Mouse (Mus musculus): Measurements from ENCODE around the gene Nfib. TPM values are rescaled to one million over a fixed set of nuclear protein-coding genes. Genes with fewer than 3 reads are reported as not detected.

Gene Nfib
- polyA plus RNA-seq, 1 experiment from 2014 or later, result 32.3 TPM

DNA sequence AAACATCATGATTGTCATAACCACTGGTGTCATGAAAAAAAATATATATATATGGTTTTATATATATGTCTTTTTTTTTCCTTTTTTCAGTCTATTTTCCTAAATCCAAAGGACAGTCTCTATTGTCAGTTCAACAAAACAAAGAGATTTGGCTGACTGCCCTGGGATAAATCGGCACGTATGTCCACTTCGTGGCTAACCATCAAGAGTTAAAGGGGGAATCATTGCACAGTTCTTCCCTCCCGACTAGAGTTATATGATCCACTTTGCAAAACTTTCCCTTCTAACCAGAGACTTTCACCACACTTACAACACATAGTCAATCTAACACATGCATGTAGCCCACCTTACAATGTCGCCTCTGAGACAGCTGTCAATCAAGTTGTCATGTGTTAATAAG is 209.2 kb downstream of the Nfib start:
- Histone ChIP-seq H3K4me2 (ENCODE audit: low read depth, low read length) (no peak overlapping the region), H3K4me1 (ENCODE audit: control insufficient read depth, insufficient read depth, low read length) (peaks cover 26% of the 10 kb centered on the region), H3K9me3 (ENCODE audit: control insufficient read depth, low read length) (no peaks in the 10 kb centered on the region), H3K36me3 (ENCODE audit: control insufficient read depth, insufficient read depth, low read length) (0 out of 2 replicates have a peak, but pooled peaks cover 11% of the 10 kb centered on the region), H3K27ac (ENCODE audit: low read length) (no peak overlapping the region), H3K27me3 (replicated peaks; ENCODE audit: control insufficient read depth, insufficient read depth, low read length) (no peaks in the 10 kb centered on the region), H3K9ac (ENCODE audit: low read depth, low read length) (no peak overlapping the region), H3K4me3 (ENCODE audit: low read length) (no peak overlapping the region)
- ATAC-seq, result no peak
- 64% methylated on average over 5 of the region's 5 CpGs for WGBS

DNA sequence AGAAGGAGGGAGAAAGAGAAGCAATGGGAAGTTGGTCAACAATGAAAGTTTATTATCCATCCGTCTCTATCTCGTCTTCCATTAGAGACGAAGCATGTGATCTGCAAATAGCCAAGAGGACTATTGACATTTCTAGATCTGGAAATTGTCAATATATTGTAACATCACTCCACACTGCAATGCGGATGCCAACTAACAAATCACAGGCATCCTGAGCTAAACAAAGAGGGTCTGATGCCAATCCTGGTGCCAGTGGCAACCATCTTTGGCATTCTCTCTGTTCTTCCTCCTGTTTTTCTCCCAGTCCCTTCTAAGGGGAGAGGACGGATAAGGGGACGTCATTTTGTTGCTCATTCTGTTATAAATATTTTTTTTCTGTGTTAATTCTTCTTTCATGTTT is 209.9 kb downstream of the Nfib start:
- H3K4me3 ChIP-seq (ENCODE audit: low read length), result no peak overlapping the region
- WGBS, result 83% methylated on average over 6 of the region's 6 CpGs
- no peaks in the 10 kb centered on the region for H3K9me3 ChIP-seq (ENCODE audit: control insufficient read depth, low read length)
- H3K27me3 ChIP-seq (replicated peaks; ENCODE audit: control insufficient read depth, insufficient read depth, low read length), result no peaks in the 10 kb centered on the region
- no peak overlapping the region for H3K27ac ChIP-seq (ENCODE audit: low read length)
- H3K9ac ChIP-seq (ENCODE audit: low read depth, low read length), result no peak overlapping the region
- H3K4me2 ChIP-seq (ENCODE audit: low read depth, low read length), result no peak overlapping the region
- 0 out of 2 replicates have a peak, but pooled peaks cover 11% of the 10 kb centered on the region for H3K36me3 ChIP-seq (ENCODE audit: control insufficient read depth, insufficient read depth, low read length)
- peaks cover 24% of the 10 kb centered on the region for H3K4me1 ChIP-seq (ENCODE audit: control insufficient read depth, insufficient read depth, low read length)
- no peak for ATAC-seq

DNA sequence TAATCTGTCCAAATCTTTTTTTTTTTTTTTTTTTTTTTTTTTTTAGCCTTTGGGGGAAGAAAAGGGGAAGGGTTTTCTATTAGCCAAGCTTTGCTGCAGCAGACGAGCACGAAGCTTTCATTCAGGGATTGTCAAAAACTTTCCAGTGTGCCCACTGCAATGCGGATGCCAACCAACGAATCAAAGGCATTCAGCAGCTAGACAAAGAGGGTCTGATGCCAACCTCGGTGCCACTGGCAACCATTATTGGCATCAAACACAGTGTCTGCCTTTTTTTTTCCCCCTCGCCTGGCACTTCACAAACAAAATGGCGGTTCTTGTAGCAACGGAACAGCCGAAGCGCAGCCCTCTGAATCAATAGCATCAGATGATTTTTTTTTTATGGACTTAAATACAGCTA is 210.7 kb downstream of the Nfib start:
- no peak overlapping the region for H3K4me3 ChIP-seq (ENCODE audit: low read length)
- no peak overlapping the region for H3K4me2 ChIP-seq (ENCODE audit: low read depth, low read length)
- WGBS, result 88% methylated on average over 10 of the region's 10 CpGs
- no peak overlapping the region for H3K9ac ChIP-seq (ENCODE audit: low read depth, low read length)
- H3K27me3 ChIP-seq (replicated peaks; ENCODE audit: control insufficient read depth, insufficient read depth, low read length), result no peaks in the 10 kb centered on the region
- no peak overlapping the region for H3K27ac ChIP-seq (ENCODE audit: low read length)
- no peak for ATAC-seq
- no peaks in the 10 kb centered on the region for H3K9me3 ChIP-seq (ENCODE audit: control insufficient read depth, low read length)
- 0 out of 2 replicates have a peak, but pooled peaks cover 11% of the 10 kb centered on the region for H3K36me3 ChIP-seq (ENCODE audit: control insufficient read depth, insufficient read depth, low read length)
- H3K4me1 ChIP-seq (ENCODE audit: control insufficient read depth, insufficient read depth, low read length), result peaks cover 21% of the 10 kb centered on the region

DNA sequence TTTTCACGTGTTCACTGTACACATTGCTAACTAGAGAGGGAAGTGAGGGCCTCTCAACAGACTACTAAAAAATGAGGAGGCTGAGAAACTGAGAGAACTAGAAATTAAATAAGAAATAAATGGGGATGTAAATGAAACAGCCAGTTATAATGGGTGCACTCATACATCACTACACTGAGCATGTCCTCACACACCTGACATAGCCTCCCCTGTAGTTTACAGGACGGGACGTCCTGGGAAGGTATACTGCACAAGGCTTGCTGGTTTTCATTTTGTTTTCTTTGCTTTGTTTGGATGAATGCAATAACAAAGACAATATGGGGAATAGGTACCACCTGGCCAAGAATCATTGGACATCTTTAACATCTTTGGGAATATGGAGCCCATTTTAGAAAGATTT is 211.1 kb downstream of the Nfib start:
- Histone ChIP-seq H3K27ac (ENCODE audit: low read length) (no peak overlapping the region), H3K4me2 (ENCODE audit: low read depth, low read length) (no peak overlapping the region), H3K36me3 (ENCODE audit: control insufficient read depth, insufficient read depth, low read length) (0 out of 2 replicates have a peak, but pooled peaks cover 11% of the 10 kb centered on the region), H3K4me3 (ENCODE audit: low read length) (no peak overlapping the region), H3K9ac (ENCODE audit: low read depth, low read length) (no peak overlapping the region), H3K9me3 (ENCODE audit: control insufficient read depth, low read length) (no peaks in the 10 kb centered on the region), H3K27me3 (replicated peaks; ENCODE audit: control insufficient read depth, insufficient read depth, low read length) (no peaks in the 10 kb centered on the region), H3K4me1 (ENCODE audit: control insufficient read depth, insufficient read depth, low read length) (peaks cover 18% of the 10 kb centered on the region; the same call in 1 of the 2 replicates)
- whole genome bisulfite sequencing, result 76% methylated on average over 3 of the region's 3 CpGs
- no peak for ATAC-seq

DNA sequence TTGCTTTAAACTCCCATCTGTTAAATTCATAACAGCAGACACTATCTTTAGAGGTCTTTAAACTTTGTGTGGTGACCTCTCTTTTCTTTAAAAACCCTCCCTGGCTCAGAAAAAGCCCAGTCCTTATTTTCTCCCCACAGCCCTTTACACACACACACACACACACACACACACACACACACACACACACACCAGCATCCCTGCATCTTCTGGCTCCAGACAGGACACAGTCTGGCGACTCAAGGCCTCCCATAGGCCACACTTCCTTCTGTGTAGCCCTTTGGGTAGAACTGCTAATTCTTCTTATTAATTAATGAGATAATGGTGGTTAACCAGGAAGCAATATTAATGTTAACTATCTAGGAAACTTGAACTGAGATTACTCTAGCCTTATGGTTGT is 211.7 kb downstream of the Nfib start:
- 0 out of 2 replicates have a peak, but pooled peaks cover 11% of the 10 kb centered on the region for H3K36me3 ChIP-seq (ENCODE audit: control insufficient read depth, insufficient read depth, low read length)
- no peak overlapping the region for H3K4me2 ChIP-seq (ENCODE audit: low read depth, low read length)
- no peak overlapping the region for H3K9ac ChIP-seq (ENCODE audit: low read depth, low read length)
- 57% methylated on average over 1 of the region's 1 CpGs for WGBS
- H3K4me1 ChIP-seq (ENCODE audit: control insufficient read depth, insufficient read depth, low read length), result peaks cover 14% of the 10 kb centered on the region; the same call in 1 of the 2 replicates
- H3K27me3 ChIP-seq (replicated peaks; ENCODE audit: control insufficient read depth, insufficient read depth, low read length), result no peaks in the 10 kb centered on the region
- no peaks in the 10 kb centered on the region for H3K9me3 ChIP-seq (ENCODE audit: control insufficient read depth, low read length)
- H3K27ac ChIP-seq (ENCODE audit: low read length), result no peak overlapping the region
- ATAC-seq, result peak; percentile 44; the same call in 1 of the 2 replicates
- H3K4me3 ChIP-seq (ENCODE audit: low read length), result no peak overlapping the region

DNA sequence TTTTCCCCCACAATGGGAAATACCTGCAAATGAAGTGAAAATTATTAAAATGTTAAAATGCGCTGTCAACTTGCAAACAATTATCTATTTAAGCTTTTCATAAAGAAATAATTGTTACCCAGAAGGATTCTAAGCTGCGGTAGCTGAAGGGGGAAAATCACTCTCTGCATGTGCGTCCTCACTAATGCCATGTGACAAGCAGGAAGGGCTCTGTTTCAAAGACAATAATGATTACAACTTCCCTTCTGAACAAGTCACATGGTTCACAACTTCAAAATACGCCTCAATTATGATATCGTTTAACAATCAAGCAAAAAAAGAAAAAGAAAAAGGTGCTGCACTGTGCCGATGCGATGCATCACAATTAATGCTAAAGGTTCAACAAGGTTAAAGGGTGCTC is 212.2 kb downstream of the Nfib start:
- Histone ChIP-seq H3K27ac (ENCODE audit: low read length) (no peak overlapping the region), H3K9ac (ENCODE audit: low read depth, low read length) (no peak overlapping the region), H3K9me3 (ENCODE audit: control insufficient read depth, low read length) (no peaks in the 10 kb centered on the region), H3K4me2 (ENCODE audit: low read depth, low read length) (no peak overlapping the region), H3K36me3 (ENCODE audit: control insufficient read depth, insufficient read depth, low read length) (0 out of 2 replicates have a peak, but pooled peaks cover 11% of the 10 kb centered on the region), H3K4me3 (ENCODE audit: low read length) (no peak overlapping the region), H3K27me3 (replicated peaks; ENCODE audit: control insufficient read depth, insufficient read depth, low read length) (no peaks in the 10 kb centered on the region), H3K4me1 (ENCODE audit: control insufficient read depth, insufficient read depth, low read length) (peaks cover 17% of the 10 kb centered on the region; the same call in 1 of the 2 replicates)
- ATAC-seq, result no peak
- WGBS, result 69% methylated on average over 7 of the region's 7 CpGs

DNA sequence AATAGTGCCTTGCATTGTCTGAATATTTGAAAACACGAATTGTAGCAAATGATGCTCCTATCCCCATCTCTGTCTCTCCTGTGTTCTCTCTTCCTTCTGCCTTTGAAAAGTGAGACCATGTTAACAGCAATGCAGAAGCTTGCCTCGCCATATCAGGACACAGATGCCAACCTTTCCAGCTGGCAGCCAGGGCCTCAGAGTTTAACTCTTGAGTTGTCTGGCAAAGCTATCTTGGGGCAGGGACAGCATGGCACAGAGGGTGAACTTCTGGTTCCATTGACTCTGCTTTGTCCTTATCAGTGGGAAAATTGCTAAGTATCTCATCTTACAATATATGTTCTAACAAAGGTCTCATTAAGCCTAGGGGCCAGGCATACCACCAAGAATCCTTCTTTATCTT is 212.8 kb downstream of the Nfib start:
- Histone ChIP-seq H3K4me1 (ENCODE audit: control insufficient read depth, insufficient read depth, low read length) (peaks cover 17% of the 10 kb centered on the region; the same call in 1 of the 2 replicates), H3K4me2 (ENCODE audit: low read depth, low read length) (no peak overlapping the region), H3K9ac (ENCODE audit: low read depth, low read length) (no peak overlapping the region), H3K4me3 (ENCODE audit: low read length) (no peak overlapping the region), H3K27ac (ENCODE audit: low read length) (no peak overlapping the region), H3K9me3 (ENCODE audit: control insufficient read depth, low read length) (0 out of 2 replicates have a peak, but pooled peaks cover under 1% of the 10 kb centered on the region), H3K36me3 (ENCODE audit: control insufficient read depth, insufficient read depth, low read length) (0 out of 2 replicates have a peak, but pooled peaks cover 6% of the 10 kb centered on the region), H3K27me3 (replicated peaks; ENCODE audit: control insufficient read depth, insufficient read depth, low read length) (no peaks in the 10 kb centered on the region)
- 75% methylated on average over 2 of the region's 2 CpGs for WGBS
- ATAC-seq, result no peak

DNA sequence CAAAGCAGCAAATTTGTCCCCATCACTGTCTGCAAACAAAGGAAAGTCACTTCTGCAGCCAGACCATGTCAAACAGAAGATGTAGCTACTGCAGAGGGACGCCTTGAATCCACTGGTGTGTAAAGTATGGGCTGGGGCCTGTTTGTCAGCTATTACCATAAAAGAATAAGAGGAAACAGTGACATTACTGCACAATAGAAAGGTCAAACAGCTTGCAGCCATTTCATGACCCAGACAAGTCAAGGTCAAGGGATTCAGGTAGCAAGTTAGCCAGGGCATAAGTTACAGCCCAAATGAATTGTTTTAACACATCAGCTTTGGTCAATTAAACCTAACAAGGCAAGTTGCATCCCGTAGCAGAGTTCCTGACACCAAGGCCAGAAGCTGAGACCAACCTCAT is 215.6 kb downstream of the Nfib start:
- 0 out of 2 replicates have a peak, but pooled peaks cover 2% of the 10 kb centered on the region for H3K36me3 ChIP-seq (ENCODE audit: control insufficient read depth, insufficient read depth, low read length)
- no peak overlapping the region for H3K4me3 ChIP-seq (ENCODE audit: low read length)
- no peak overlapping the region for H3K27ac ChIP-seq (ENCODE audit: low read length)
- no peaks in the 10 kb centered on the region for H3K27me3 ChIP-seq (replicated peaks; ENCODE audit: control insufficient read depth, insufficient read depth, low read length)
- WGBS, result 52% methylated on average over 2 of the region's 2 CpGs
- 0 out of 2 replicates have a peak, but pooled peaks cover 3% of the 10 kb centered on the region for H3K9me3 ChIP-seq (ENCODE audit: control insufficient read depth, low read length)
- no peak overlapping the region for H3K4me2 ChIP-seq (ENCODE audit: low read depth, low read length)
- no peak for ATAC-seq
- H3K4me1 ChIP-seq (ENCODE audit: control insufficient read depth, insufficient read depth, low read length), result peaks cover 19% of the 10 kb centered on the region; the same call in 1 of the 2 replicates
- H3K9ac ChIP-seq (ENCODE audit: low read depth, low read length), result no peak overlapping the region

DNA sequence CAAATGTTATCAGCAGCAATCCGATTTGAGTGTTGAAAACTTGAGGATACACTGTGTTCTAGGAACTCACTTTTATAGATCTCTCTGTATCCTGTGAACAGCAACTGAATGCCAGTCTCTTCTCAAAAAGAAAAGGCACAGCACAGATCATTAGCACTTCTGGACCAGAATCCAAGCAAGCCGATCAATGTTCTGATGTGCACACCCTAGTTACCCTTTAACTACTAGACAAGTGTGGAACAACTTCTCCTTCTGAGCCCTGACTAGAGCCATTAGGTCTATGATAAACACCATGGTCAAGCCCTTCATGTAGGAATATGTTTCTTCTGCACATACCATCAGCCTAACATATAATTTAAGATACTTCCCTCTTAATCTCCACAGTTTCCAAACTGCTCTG is 219.6 kb downstream of the Nfib start:
- peaks cover 12% of the 10 kb centered on the region; the same call in 1 of the 2 replicates for H3K4me1 ChIP-seq (ENCODE audit: control insufficient read depth, insufficient read depth, low read length)
- no peak overlapping the region for H3K4me2 ChIP-seq (ENCODE audit: low read depth, low read length)
- no peaks in the 10 kb centered on the region for H3K27me3 ChIP-seq (replicated peaks; ENCODE audit: control insufficient read depth, insufficient read depth, low read length)
- no peak overlapping the region for H3K27ac ChIP-seq (ENCODE audit: low read length)
- 0 out of 2 replicates have a peak, but pooled peaks cover 3% of the 10 kb centered on the region for H3K9me3 ChIP-seq (ENCODE audit: control insufficient read depth, low read length)
- no peak overlapping the region for H3K9ac ChIP-seq (ENCODE audit: low read depth, low read length)
- 80% methylated on average over 2 of the region's 2 CpGs for WGBS
- 0 out of 2 replicates have a peak, but pooled peaks cover 2% of the 10 kb centered on the region for H3K36me3 ChIP-seq (ENCODE audit: control insufficient read depth, insufficient read depth, low read length)
- no peak for ATAC-seq
- no peak overlapping the region for H3K4me3 ChIP-seq (ENCODE audit: low read length)
